Mouse (Mus musculus): ENCODE data around the gene Cd27.

GRCm38 (mm10) chr6:125230571-125230970 is 6.2 kb downstream of the Cd27 start:
- no peak for TF ChIP-seq CTCF (IDR thresholded peaks at IDR 0.05; ENCODE audit: low read depth, low read length)
- no peak for TF ChIP-seq GATA1 (IDR thresholded peaks at IDR 0.05; ENCODE audit: borderline replicate concordance, low read length)
- TF ChIP-seq TAL1 (conservative IDR thresholded peaks at IDR 0.05; ENCODE audit: low read depth, low read length): no peak
- no peak for TF ChIP-seq GATA2 (IDR thresholded peaks at IDR 0.05; ENCODE audit: borderline replicate concordance, low read depth, low read length)
- TF ChIP-seq POLR2AphosphoS5 (IDR thresholded peaks at IDR 0.05; ENCODE audit: insufficient replicate concordance, low read depth, low read length): no peak

Measured in G1E (cell line).